Mouse (Mus musculus) heart, postnatal 0 days (tissue): Measurements from ENCODE around the gene Hcrtr1. TPM values are rescaled to one million over a fixed set of nuclear protein-coding genes. Genes with fewer than 3 reads are reported as not detected.

Experiments
- ATAC-seq: fragments of 200-750 bp; cut with Nextera tagmentation; 2 replicates; pipeline ENCODE4 v1.8.0; 2017; ENCODE audit warnings: low read depth, moderate number of reproducible peaks, moderate library complexity; ENCODE audit not compliant: insufficient read depth
- DNase-seq: peaks from one replicate; pipeline ENCODE4 v3.0.0-alpha.2; 2016; ENCODE audit warnings: low spot score
- H3K27ac ChIP-seq: fragments of 300-500 bp; sonication (generic); 2 replicates; pipeline ENCODE4 v1.5.1; 2014; ENCODE audit warnings: low read depth, mild to moderate bottlenecking
- H3K27me3 ChIP-seq: fragments of 300-500 bp; sonication (generic); 2 replicates; pipeline ENCODE4 v1.6.1; 2014; ENCODE audit warnings: low read length, mixed read lengths; ENCODE audit not compliant: control insufficient read depth, insufficient read depth
- H3K36me3 ChIP-seq: fragments of 300-500 bp; sonication (generic); replicated peaks from 2 replicates; pipeline ENCODE4 v1.6.1; 2014; ENCODE audit warnings: low read length, mixed read lengths; ENCODE audit not compliant: control insufficient read depth, insufficient read depth
- H3K4me1 ChIP-seq: fragments of 300-500 bp; sonication (generic); 2 replicates; pipeline ENCODE4 v1.6.1; 2014; ENCODE audit warnings: antibody characterized with exemption; ENCODE audit not compliant: control insufficient read depth, insufficient read depth
- H3K4me2 ChIP-seq: fragments of 300-500 bp; sonication (generic); 2 replicates; pipeline ENCODE4 v1.6.1; 2014; ENCODE audit warnings: low read depth, mild to moderate bottlenecking, low read length, moderate library complexity
- H3K4me3 ChIP-seq: fragments of 300-500 bp; sonication (generic); 2 replicates; pipeline ENCODE4 v1.5.1; 2014; ENCODE audit warnings: low read depth, low read length
- H3K9ac ChIP-seq: fragments of 300-500 bp; sonication (generic); replicated peaks from 2 replicates; pipeline ENCODE4 v1.6.1; 2014; ENCODE audit warnings: low read depth, low read length, mixed read lengths
- H3K9me3 ChIP-seq: fragments of 300-500 bp; sonication (generic); replicated peaks from 2 replicates; pipeline ENCODE4 v1.6.1; 2016; ENCODE audit warnings: low read length; ENCODE audit not compliant: control insufficient read depth
- CTCF ChIP-seq: IDR thresholded peaks from 2 replicates; pipeline ENCODE4 v1.5.1; 2016; ENCODE audit warnings: antibody characterized with exemption, control low read depth, low read depth
- EP300 ChIP-seq: IDR thresholded peaks from 2 replicates; pipeline ENCODE4 v1.6.1; 2016; ENCODE audit warnings: antibody characterized with exemption, low read depth
- whole genome bisulfite sequencing: fragments of 180-500 bp; shearing (Covaris S2); extraction: QIAGEN DNeasy Blood & Tissue Kit; methylation state at CpG from one replicate; pipeline ENCODE4 v1.1.7; 2014; 5-methylcytosine and 5-hydroxymethylcytosine counted together
- polyA plus RNA-seq: library from polyadenylated mRNA; unstranded; fragments of >200 nt; fragmentation: Nextera tagmentation; extraction: Ambion mirVana; gene quantifications from 2 replicates; pipeline ENCODE4 v1.2.1, GENCODE M21; 2015
- total RNA-seq: library from RNA; depleted of rRNA; stranded (reverse); fragments of >200 nt; gene quantifications from 2 replicates; pipeline ENCODE4 v1.2.3, GENCODE M21; 2014; ENCODE audit warnings: low replicate concordance

The Hcrtr1 gene
- total and polyA plus RNA-seq, 2 experiments from 2014 or later = not detected

DNA sequence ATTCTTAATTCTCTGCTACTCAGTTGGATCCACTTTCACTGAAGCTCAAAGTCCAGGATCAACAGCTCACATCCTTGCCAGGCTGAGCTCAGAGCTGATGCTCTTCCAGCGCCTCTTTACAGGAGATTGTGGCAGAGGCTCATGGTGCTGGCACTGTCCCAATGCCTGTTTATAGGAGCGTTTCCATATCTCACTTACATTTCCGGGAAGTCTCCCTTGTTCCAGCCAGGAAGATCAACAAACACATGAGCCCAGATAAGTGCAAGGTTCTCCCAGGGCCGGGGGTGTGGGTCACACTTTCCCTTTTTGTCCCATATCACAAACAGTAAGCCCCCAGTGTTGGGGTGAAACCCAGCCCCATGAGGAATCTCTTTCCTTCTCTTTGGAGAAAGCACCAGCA is 42.7 kb upstream of the Hcrtr1 start:
- H3K27me3 ChIP-seq = no peaks in the 10 kb centered on the region
- no peak overlapping the region for H3K4me3 ChIP-seq
- DNase-seq (peak; percentile 54), ATAC-seq (peak; percentile 37; the same call in 1 of the 2 replicates)
- no peaks in the 10 kb centered on the region for H3K9me3 ChIP-seq
- 7% methylated on average over 4 of the region's 4 CpGs for WGBS
- H3K4me2 ChIP-seq = no peak overlapping the region
- H3K4me1 ChIP-seq = peaks cover 19% of the 10 kb centered on the region
- no peak overlapping the region for H3K9ac ChIP-seq
- H3K36me3 ChIP-seq = no peaks in the 10 kb centered on the region
- TF ChIP-seq CTCF = no peak
- TF ChIP-seq EP300 = 0 out of 2 replicates have a peak, but pooled peaks have one; percentile 55
- H3K27ac ChIP-seq = no peak overlapping the region

DNA sequence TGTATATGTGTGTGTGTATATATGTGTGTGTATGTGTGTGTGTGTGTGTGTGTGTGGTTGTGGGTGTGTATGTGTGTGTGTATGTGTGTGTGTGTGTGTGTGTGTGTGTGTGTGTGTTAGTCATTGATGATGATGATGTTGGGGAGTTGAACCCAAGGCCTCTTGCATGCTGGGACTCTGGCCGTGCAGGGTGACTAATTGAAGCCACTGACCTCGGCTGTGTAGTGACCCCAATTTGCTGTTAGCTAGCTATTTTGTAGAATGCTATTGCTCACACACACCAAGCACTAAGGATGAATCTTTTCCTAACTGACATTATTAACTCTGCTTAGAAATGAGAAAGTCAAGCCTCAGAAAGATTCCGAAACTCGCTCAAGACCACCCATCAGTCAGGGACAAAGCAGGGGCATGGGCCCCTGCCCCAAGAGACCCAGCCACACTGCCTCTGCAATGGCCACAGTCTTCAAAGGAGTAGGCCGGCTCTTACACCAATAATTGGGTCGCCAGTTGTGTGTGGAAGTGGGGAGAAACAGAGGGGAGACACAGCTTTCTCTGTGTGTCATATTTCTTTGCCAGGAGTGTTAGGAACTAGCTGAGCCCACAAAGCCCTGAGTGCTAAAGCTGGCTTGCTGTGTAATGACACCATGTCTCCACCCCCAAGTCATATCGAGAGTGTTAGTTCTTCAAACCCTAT is 41.9 kb upstream of the Hcrtr1 start:
- no peak for ATAC-seq
- Histone ChIP-seq H3K27me3 (no peaks in the 10 kb centered on the region), H3K9ac (no peak overlapping the region), H3K27ac (0 out of 2 replicates have a peak overlapping the region, but pooled peaks have one; percentile 0), H3K9me3 (no peaks in the 10 kb centered on the region), H3K4me1 (peaks cover 23% of the 10 kb centered on the region), H3K36me3 (no peaks in the 10 kb centered on the region), H3K4me3 (no peak overlapping the region), H3K4me2 (no peak overlapping the region)
- TF ChIP-seq CTCF (no peak), EP300 (no peak)
- 78% methylated on average over 7 of the region's 7 CpGs for WGBS
- no peak for DNase-seq

DNA sequence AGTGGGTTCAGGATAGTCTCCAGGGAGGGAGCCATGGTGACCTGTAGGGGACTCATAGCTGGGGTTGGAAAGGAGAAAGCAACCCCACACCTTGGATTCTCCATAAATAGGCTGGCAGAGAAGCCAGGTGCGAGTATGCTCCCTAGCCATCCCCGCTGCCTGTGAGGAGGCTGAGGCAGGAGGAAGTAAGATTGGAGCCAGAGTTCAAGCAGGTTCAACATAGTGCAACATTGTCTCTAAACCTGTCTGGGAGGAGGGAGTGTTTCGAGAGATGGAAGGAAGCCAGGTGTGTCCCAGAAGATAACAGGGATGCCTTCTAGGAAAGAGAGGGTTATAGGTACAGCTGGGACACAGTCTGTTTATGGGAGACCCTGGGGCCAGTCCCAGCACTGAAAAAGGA is 40.7 kb upstream of the Hcrtr1 start:
- no peak for ATAC-seq

GRCm38 (mm10) chr4:130177536-130177935 is 38.4 kb upstream of the Hcrtr1 start:
- 46% methylated on average over 7 of the region's 7 CpGs for WGBS
- Histone ChIP-seq H3K36me3 (no peaks in the 10 kb centered on the region), H3K4me3 (no peak overlapping the region), H3K27ac (peak overlapping the region; percentile 60), H3K4me1 (peaks cover 36% of the 10 kb centered on the region), H3K9me3 (no peaks in the 10 kb centered on the region), H3K4me2 (no peak overlapping the region), H3K27me3 (no peaks in the 10 kb centered on the region), H3K9ac (no peak overlapping the region)
- TF ChIP-seq EP300 (no peak), CTCF (no peak)
- DNase-seq (no peak), ATAC-seq (no peak)

More for the DNA sequence above, 40.7 kb upstream of the Hcrtr1 start:
- H3K4me3 ChIP-seq = no peak overlapping the region
- H3K27ac ChIP-seq = no peak overlapping the region
- H3K4me1 ChIP-seq = peaks cover 29% of the 10 kb centered on the region
- H3K27me3 ChIP-seq = no peaks in the 10 kb centered on the region
- WGBS = 82% methylated on average over 3 of the region's 3 CpGs
- TF ChIP-seq CTCF (no peak), EP300 (no peak)
- no peaks in the 10 kb centered on the region for H3K9me3 ChIP-seq
- DNase-seq = no peak
- H3K4me2 ChIP-seq = no peak overlapping the region
- no peak overlapping the region for H3K9ac ChIP-seq
- no peaks in the 10 kb centered on the region for H3K36me3 ChIP-seq

- H3K4me2 ChIP-seq = no peak overlapping the region
- peak; percentile 62; the same call in 1 of the 2 replicates for TF ChIP-seq EP300
- TF ChIP-seq CTCF = no peak
- 15% methylated on average over 4 of the region's 4 CpGs for WGBS
- no peaks in the 10 kb centered on the region for H3K36me3 ChIP-seq
- H3K4me3 ChIP-seq = no peak overlapping the region
- ATAC-seq (peak; percentile 13), DNase-seq (peak; percentile 74)
- peak overlapping the region; percentile 60 for H3K27ac ChIP-seq
- H3K27me3 ChIP-seq = no peaks in the 10 kb centered on the region
- no peaks in the 10 kb centered on the region for H3K9me3 ChIP-seq
- H3K9ac ChIP-seq = no peak overlapping the region
- peaks cover 41% of the 10 kb centered on the region for H3K4me1 ChIP-seq
Measured at GRCm38 (mm10) chr4:130177087-130177486, 37.9 kb upstream of the Hcrtr1 start.

- ATAC-seq (no peak), DNase-seq (no peak)
- TF ChIP-seq CTCF (no peak), EP300 (no peak)
- no peak overlapping the region for H3K4me2 ChIP-seq
- H3K9me3 ChIP-seq = no peaks in the 10 kb centered on the region
- H3K9ac ChIP-seq = no peak overlapping the region
- WGBS = 73% methylated on average over 5 of the region's 5 CpGs
- H3K36me3 ChIP-seq = no peaks in the 10 kb centered on the region
- H3K4me3 ChIP-seq = no peak overlapping the region
- peaks cover 43% of the 10 kb centered on the region for H3K4me1 ChIP-seq
- no peaks in the 10 kb centered on the region for H3K27me3 ChIP-seq
- peak overlapping the region; percentile 72; the same call in 1 of the 2 replicates for H3K27ac ChIP-seq
Measured at GRCm38 (mm10) chr4:130176156-130176720, 37.1 kb upstream of the Hcrtr1 start.
